8 mouse cellular contexts compared by ENCODE assay signal in the genomic region with DNA sequence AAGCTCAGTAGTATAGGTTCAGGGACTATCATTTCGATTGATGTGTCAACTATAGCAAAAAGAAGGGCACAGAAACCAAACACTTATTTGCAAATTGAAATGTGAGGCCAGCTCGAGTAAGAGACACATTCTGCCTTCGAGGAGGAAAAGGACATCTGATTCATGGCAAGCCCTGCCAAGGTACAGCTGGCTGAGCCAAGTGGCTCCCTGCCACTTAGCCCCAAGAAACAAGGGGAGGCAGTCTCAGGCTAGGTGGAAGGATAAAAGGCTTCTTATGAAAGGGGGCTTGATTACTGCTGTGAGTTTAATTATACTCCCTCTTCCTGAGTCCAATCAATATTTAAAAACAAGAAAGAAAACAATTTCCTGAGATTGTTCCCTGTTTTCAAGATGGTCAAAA.
DNase-seq lines count a peak whose midpoint lies in the region; ATAC-seq lines count a peak whose summit lies in the region.

No protein-coding gene starts in this region.

- 78% methylated on average over 3 of the region's 3 CpGs for WGBS in heart, embryonic 12.5 days

- H3K9ac ChIP-seq in heart, embryonic 12.5 days: no peak overlapping the region

- H3K36me3 ChIP-seq in heart, embryonic 12.5 days: no peaks in the 10 kb centered on the region

- no peak for ATAC-seq in heart, embryonic 12.5 days (ENCODE audit: insufficient number of reproducible peaks, low FRiP score)
- no peak for ATAC-seq in megakaryocyte progenitor cell, adult 5-6 weeks (replicated peaks; ENCODE audit: poor library complexity)

- no peaks in the 10 kb centered on the region for H3K27me3 ChIP-seq in heart, embryonic 12.5 days (replicated peaks)

- DNase-seq in heart, adult 11 months: peak; percentile 92
- DNase-seq in Muller cell, postnatal 12 days (ENCODE audit: inconsistent ontology term): peak; percentile 78
- peak; percentile 80 to 88 for DNase-seq in cerebellum, postnatal 10 days
- peak; percentile 35 to 62 for DNase-seq in kidney, postnatal 36 days
- DNase-seq in lung, postnatal 25 days (ENCODE audit: low spot score): peak; percentile 64
- no peak for DNase-seq in embryo, embryonic 10 days (ENCODE audit: low spot score)

- no peak overlapping the region for H3K4me3 ChIP-seq in heart, embryonic 12.5 days

- H3K4me2 ChIP-seq in heart, embryonic 12.5 days: no peak overlapping the region

- peaks cover 6% of the 10 kb centered on the region for H3K4me1 ChIP-seq in heart, embryonic 12.5 days (replicated peaks)

- no peak overlapping the region for H3K27ac ChIP-seq in heart, embryonic 12.5 days (ENCODE audit: poor library complexity, severe bottlenecking)

- no peaks in the 10 kb centered on the region for H3K9me3 ChIP-seq in heart, embryonic 12.5 days (replicated peaks)
